Mouse (Mus musculus): ENCODE results near the gene Ephx1. TPM values are rescaled to one million over a fixed set of nuclear protein-coding genes. Genes with fewer than 3 reads are reported as not detected.

Gene Ephx1
- 7.3 and 8.2 TPM in 2 replicates for polyA plus RNA-seq (2012; rRNA removed)

DNA sequence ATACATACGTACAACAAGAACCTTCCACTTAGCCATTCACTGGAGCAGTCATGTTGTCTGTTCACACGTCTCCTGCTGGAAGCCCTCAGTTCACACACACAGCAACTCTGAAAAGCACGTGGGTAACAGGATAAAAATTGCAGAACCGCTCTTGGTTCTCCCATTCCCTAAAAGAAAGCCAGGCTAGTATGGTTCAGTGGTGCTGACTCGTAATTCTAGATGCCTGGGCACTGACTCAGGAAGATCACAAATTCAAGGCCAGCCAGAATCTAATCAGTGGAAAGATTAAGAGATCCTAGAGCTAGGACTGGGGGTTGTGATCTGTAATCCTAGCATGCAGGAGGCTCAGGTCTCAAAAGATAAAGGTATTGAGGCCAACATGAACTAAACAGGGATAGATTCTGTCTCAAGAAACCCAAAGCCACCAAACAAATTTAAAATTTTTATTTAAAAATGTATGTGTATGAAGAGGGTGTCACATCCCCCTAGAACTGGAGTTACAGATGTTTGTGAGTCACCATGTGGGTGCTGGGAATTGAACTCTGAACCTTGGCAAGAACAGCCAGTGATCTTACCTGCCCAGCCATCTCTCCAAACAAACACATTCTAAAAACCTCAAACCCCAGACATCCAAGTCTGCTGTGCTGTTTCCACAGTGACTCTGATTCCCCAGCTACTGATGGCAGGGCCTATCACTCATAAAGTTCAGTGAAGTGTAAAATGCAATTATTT is at the start of gene Ephx1:
Gene Ephx1, minus strand, starts transcription at position 149 of the 732 bp plus-strand sequence.

DNA sequence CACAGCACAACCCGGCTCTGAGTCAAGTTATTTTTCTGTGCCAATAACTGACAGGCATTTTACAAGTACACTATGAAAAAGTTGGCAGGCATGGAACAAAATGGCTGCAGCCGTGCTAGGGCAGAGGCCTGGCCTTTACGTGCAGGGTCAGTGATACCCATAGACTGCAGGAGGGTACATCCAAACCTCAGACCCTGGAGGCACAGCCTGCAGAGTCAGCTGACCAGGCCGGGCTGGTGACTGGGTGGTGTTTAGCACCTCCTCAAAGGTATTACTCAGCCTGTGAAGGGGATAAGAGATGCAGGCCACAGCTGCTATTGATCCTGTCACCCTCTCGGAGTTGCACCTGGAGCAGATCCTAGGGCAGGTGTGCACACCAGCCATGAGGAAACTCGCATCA is 30.2 kb upstream of the Ephx1 start, which contains the start of gene 9130409I23Rik:
Gene 9130409I23Rik, plus strand, starts transcription at position 301 of the 400 bp plus-strand sequence.

DNA sequence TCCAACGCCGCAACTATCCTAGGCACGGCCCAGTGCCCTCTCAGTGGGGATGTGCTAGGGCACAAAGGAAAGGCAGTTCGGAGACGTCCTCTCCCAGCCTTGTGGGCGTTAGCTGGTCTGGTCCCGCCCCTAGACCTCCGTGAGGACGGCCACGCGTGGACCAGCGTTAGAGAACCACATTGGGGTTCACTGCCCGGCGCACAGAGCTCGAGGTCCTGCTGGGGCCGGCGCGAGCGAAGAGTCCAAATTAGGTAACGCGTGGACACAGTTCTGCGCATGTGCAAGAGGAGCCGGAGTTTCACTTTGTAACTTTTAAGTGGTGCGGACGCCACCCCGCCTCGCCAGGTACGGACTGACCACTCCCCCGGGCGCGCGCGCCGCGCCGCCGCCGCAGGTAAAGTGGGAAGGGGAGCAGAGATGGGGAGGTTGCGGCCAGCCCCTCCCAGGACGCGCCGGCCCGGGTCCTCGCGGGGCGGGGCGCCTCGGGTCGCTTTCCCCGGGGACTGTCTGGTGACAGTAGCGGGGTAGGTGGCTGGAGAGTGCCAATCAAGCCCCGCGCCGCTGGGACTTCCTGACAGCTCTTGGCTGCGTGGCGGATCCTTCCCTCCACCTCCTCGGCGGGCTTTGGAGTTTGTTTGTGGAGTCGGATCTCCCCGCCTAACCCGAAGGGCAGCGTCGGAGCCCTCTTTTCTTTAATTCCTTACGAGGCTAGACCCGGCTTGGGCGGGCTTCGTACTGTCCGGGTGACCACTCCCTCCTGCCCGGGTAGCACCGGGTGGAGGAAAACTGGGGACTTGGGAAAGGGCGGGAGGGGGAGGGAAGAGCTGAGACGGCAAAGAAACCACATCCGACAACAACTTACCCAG is 78.3 kb downstream of the Ephx1 start, which contains the start of gene Tmem63a:
Gene Tmem63a, plus strand, starts transcription at position 179 of the 866 bp plus-strand sequence.

DNA sequence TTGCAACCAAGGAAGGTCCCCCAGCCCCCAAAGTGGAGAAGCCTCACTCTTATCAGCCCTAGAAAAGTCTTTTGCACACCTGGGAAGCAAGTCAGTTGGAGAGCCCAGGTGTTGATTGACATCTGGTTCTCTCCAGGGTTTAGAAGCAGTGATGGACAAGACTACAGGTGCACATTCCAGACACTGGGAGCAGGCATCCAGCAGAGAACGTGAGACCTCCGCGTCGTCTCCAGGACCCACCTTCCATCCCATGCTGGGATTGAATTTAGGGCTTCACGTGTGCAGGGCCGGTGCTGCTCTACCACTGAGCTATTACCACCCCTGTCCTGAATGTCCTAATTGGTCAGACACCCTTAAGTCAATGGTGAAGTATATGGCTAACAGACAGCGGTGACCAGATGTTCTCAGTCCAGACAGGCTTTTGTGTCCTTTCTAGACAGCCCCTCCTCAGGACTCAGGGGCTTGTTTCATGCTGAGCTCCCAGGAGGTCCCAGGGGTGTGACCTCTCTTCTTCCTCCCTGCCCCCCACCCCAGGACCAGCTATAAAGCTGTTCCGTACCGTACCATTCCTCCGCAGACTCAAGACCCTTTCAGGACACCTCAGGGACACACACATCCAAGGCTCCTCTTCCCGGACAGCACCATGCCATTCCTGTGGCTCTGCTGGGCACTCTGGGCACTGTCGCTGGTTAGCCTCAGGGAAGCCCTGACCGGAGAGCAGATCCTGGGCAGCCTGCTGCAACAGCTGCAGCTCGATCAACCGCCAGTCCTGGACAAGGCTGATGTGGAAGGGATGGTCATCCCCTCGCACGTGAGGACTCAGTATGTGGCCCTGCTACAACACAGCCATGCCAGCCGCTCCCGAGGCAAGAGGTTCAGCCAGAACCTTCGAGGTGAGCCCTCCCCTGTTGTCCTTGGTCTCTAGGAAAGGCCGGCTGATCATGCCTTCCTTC is 86.0 kb downstream of the Ephx1 start, which contains the start of gene Lefty1:
Gene Lefty1, plus strand, starts transcription at position 556 of the 953 bp plus-strand sequence.

Other genes starting within 250 kb of the Ephx1 start
- 1,777 and 1,816 TPM in 2 replicates for gene H3f3a, start 207.0 kb downstream of the Ephx1 start, polyA plus RNA-seq (2012; rRNA removed)
- gene Sde2, start 169.8 kb downstream of the Ephx1 start, polyA plus RNA-seq (2012; rRNA removed), result 20.6 and 22.9 TPM in 2 replicates
- 10.9 and 12.3 TPM in 2 replicates for gene Lefty2, start 127.8 kb downstream of the Ephx1 start, polyA plus RNA-seq (2012; rRNA removed)
- 47.5 and 49.0 TPM in 2 replicates for gene Pycr2, start 116.6 kb downstream of the Ephx1 start, polyA plus RNA-seq (2012; rRNA removed)
- gene Lefty1, start 85.9 kb downstream of the Ephx1 start, polyA plus RNA-seq (2012; rRNA removed), result 0.71 and 0.83 TPM in 2 replicates
- gene Tmem63a, start 78.6 kb downstream of the Ephx1 start, polyA plus RNA-seq (2012; rRNA removed), result 3.0 and 3.1 TPM in 2 replicates
- gene 9130409I23Rik, start 30.3 kb upstream of the Ephx1 start, polyA plus RNA-seq (2012; rRNA removed), result not detected in 2 replicates
- 98.9 and 101 TPM in 2 replicates for gene Nvl, start 123.3 kb upstream of the Ephx1 start, polyA plus RNA-seq (2012; rRNA removed)
- 20.4 TPM in 2 replicates for gene Cnih4, start 123.8 kb upstream of the Ephx1 start, polyA plus RNA-seq (2012; rRNA removed)
- 51.5 and 51.7 TPM in 2 replicates for gene Wdr26, start 191.1 kb upstream of the Ephx1 start, polyA plus RNA-seq (2012; rRNA removed)

Measured in central nervous system, embryonic 18 days (tissue).